Mouse (Mus musculus) myocyte (in vitro differentiated cells): ENCODE results near the gene Wfdc1. TPM values are rescaled to one million over a fixed set of nuclear protein-coding genes. Genes with fewer than 3 reads are reported as not detected.

Experiments
- H3K27me3 ChIP-seq: one replicate; pipeline ENCODE4 v1.6.1; 2011; ENCODE audit not compliant: control insufficient read depth, insufficient read depth, insufficient read length
- H3K36me3 ChIP-seq: one replicate; pipeline ENCODE4 v1.6.1; 2011; ENCODE audit not compliant: control insufficient read depth, insufficient read depth
- H3K4me2 ChIP-seq: one replicate; pipeline ENCODE4 v1.6.1; 2011; ENCODE audit warnings: low read depth, control low read depth
- H3K4me3 ChIP-seq: one replicate; pipeline ENCODE4 v1.5.1; 2011; ENCODE audit warnings: mild to moderate bottlenecking, control low read depth, moderate library complexity
- H3K79me2 ChIP-seq: one replicate; pipeline ENCODE4 v1.6.1; 2011; ENCODE audit not compliant: control insufficient read depth, insufficient read depth
- H3ac ChIP-seq: one replicate; pipeline ENCODE4 v1.6.1; 2011; ENCODE audit not compliant: control insufficient read depth, insufficient read length
- CEBPB ChIP-seq: IDR thresholded peaks from 2 replicates; pipeline ENCODE4 v1.6.1; 2011; ENCODE audit warnings: mild to moderate bottlenecking, moderate library complexity; ENCODE audit not compliant: poor library complexity, insufficient read depth, severe bottlenecking
- E2F4 ChIP-seq: IDR thresholded peaks from one replicate; pipeline ENCODE4 v1.6.1; 2011; ENCODE audit warnings: mild to moderate bottlenecking, control low read depth, moderate library complexity; ENCODE audit not compliant: insufficient read depth
- MAX ChIP-seq: IDR thresholded peaks from one replicate; pipeline ENCODE4 v1.6.1; 2011; ENCODE audit warnings: low read depth, mild to moderate bottlenecking, control low read depth
- MYOD1 ChIP-seq, 3 experiments: IDR thresholded peaks; one replicate each; pipeline ENCODE4 v1.6.1; 2011; ENCODE audit warnings: control low read depth in 2 of 3, low read depth in 2 of 3, mild to moderate bottlenecking in 2 of 3, moderate library complexity in 1 of 3; ENCODE audit not compliant: insufficient read length in 2 of 3, control insufficient read depth in 1 of 3
- MYOG ChIP-seq, 3 experiments: IDR thresholded peaks; one replicate each; pipeline ENCODE4 v1.6.1; 2011; ENCODE audit warnings: control low read depth in 2 of 3, low read depth in 2 of 3, mild to moderate bottlenecking in 2 of 3; ENCODE audit not compliant: insufficient read length in 2 of 3, control insufficient read depth in 1 of 3, insufficient read depth in 1 of 3
- POLR2A ChIP-seq: IDR thresholded peaks from one replicate; pipeline ENCODE4 v1.6.1; 2011; ENCODE audit warnings: low read depth, mild to moderate bottlenecking, control low read depth, moderate library complexity; ENCODE audit not compliant: insufficient read length
- POLR2AphosphoS2 ChIP-seq: IDR thresholded peaks from one replicate; pipeline ENCODE4 v1.6.1; 2011; ENCODE audit warnings: low read depth, control low read depth; ENCODE audit not compliant: insufficient read length
- REST ChIP-seq: IDR thresholded peaks from one replicate; pipeline ENCODE4 v1.6.1; 2011; ENCODE audit warnings: mild to moderate bottlenecking, control low read depth, moderate library complexity; ENCODE audit not compliant: insufficient read depth, insufficient read length
- SRF ChIP-seq: IDR thresholded peaks from one replicate; pipeline ENCODE4 v1.6.1; 2011; ENCODE audit warnings: low read depth; ENCODE audit not compliant: control insufficient read depth, insufficient read length
- TCF12 ChIP-seq: IDR thresholded peaks from one replicate; pipeline ENCODE4 v1.6.1; 2011; ENCODE audit warnings: mild to moderate bottlenecking, control low read depth; ENCODE audit not compliant: poor library complexity, insufficient read depth, severe bottlenecking
- TCF3 ChIP-seq: IDR thresholded peaks from one replicate; pipeline ENCODE4 v1.6.1; 2011; ENCODE audit warnings: low read depth, control low read depth; ENCODE audit not compliant: insufficient read length
- USF1 ChIP-seq: IDR thresholded peaks from one replicate; pipeline ENCODE4 v1.6.1; 2011; ENCODE audit warnings: low read depth, mild to moderate bottlenecking, control low read depth, moderate library complexity
- polyA plus RNA-seq: library from polyadenylated mRNA; unstranded; fragments of >200 nt; fragmentation: generic; extraction: Trizol; gene quantifications from one replicate; pipeline ENCODE4 v1.2.1, GENCODE M21; 2012; ENCODE audit warnings: missing spikeins

Gene Wfdc1
- polyA plus RNA-seq, 1 experiment, result 1.1 TPM

- H3K4me3 ChIP-seq, result no peak overlapping the region
- no peaks in the 10 kb centered on the region for H3K79me2 ChIP-seq
- no peaks in the 10 kb centered on the region for H3K36me3 ChIP-seq
- H3ac ChIP-seq, result no peak overlapping the region
- H3K4me2 ChIP-seq, result no peak overlapping the region
- TF ChIP-seq POLR2AphosphoS2 (no peak), MAX (no peak), REST (no peak), CEBPB (no peak), POLR2A (no peak), E2F4 (no peak), MYOG (IDR thresholded peaks at IDR 0.05; ENCODE audit: control insufficient read depth in 1 of 3, insufficient read depth in 1 of 3, insufficient read length in 2 of 3, low read depth in 2 of 3) (no peak), USF1 (no peak), TCF3 (no peak), TCF12 (no peak), MYOD1 (IDR thresholded peaks at IDR 0.05; ENCODE audit: control insufficient read depth in 1 of 3, insufficient read length in 2 of 3, low read depth in 2 of 3) (no peak), SRF (no peak)
- peaks cover 79% of the 10 kb centered on the region for H3K27me3 ChIP-seq
Measured at GRCm38 (mm10) chr8:119623744-119624143, 42.4 kb upstream of the Wfdc1 start.

GRCm38 (mm10) chr8:119624916-119625315, 41.2 kb upstream of the Wfdc1 start:
- no peak overlapping the region for H3ac ChIP-seq
- no peak overlapping the region for H3K4me3 ChIP-seq
- H3K27me3 ChIP-seq, result peaks cover 89% of the 10 kb centered on the region
- H3K36me3 ChIP-seq, result no peaks in the 10 kb centered on the region
- TF ChIP-seq POLR2AphosphoS2 (no peak), SRF (no peak), USF1 (no peak), E2F4 (no peak), TCF12 (no peak), TCF3 (no peak), MYOG (IDR thresholded peaks at IDR 0.05; ENCODE audit: control insufficient read depth in 1 of 3, insufficient read depth in 1 of 3, insufficient read length in 2 of 3, low read depth in 2 of 3) (no peak), MAX (no peak), POLR2A (no peak), CEBPB (no peak), MYOD1 (IDR thresholded peaks at IDR 0.05; ENCODE audit: control insufficient read depth in 1 of 3, insufficient read length in 2 of 3, low read depth in 2 of 3) (no peak), REST (no peak)
- no peak overlapping the region for H3K4me2 ChIP-seq
- H3K79me2 ChIP-seq, result no peaks in the 10 kb centered on the region

- Histone ChIP-seq H3K4me2 (no peak overlapping the region), H3K4me3 (no peak overlapping the region), H3ac (no peak overlapping the region), H3K79me2 (no peaks in the 10 kb centered on the region), H3K36me3 (no peaks in the 10 kb centered on the region), H3K27me3 (peaks cover 91% of the 10 kb centered on the region)
- TF ChIP-seq USF1 (no peak), E2F4 (no peak), MYOD1 (IDR thresholded peaks at IDR 0.05; ENCODE audit: control insufficient read depth in 1 of 3, insufficient read length in 2 of 3, low read depth in 2 of 3) (no peak), SRF (no peak), MYOG (IDR thresholded peaks at IDR 0.05; ENCODE audit: control insufficient read depth in 1 of 3, insufficient read depth in 1 of 3, insufficient read length in 2 of 3, low read depth in 2 of 3) (no peak), TCF3 (no peak), CEBPB (no peak)
Measured at GRCm38 (mm10) chr8:119625788-119626187, 40.4 kb upstream of the Wfdc1 start.

GRCm38 (mm10) chr8:119627199-119627598, 39.0 kb upstream of the Wfdc1 start:
- no peak overlapping the region for H3ac ChIP-seq
- no peak for TF ChIP-seq REST
- no peak for TF ChIP-seq MAX
- no peaks in the 10 kb centered on the region for H3K79me2 ChIP-seq
- no peaks in the 10 kb centered on the region for H3K36me3 ChIP-seq
- H3K27me3 ChIP-seq, result peaks cover 90% of the 10 kb centered on the region
- H3K4me2 ChIP-seq, result no peak overlapping the region
- H3K4me3 ChIP-seq, result no peak overlapping the region

GRCm38 (mm10) chr8:119627613-119628359, 38.4 kb upstream of the Wfdc1 start:
- Histone ChIP-seq H3ac (no peak overlapping the region), H3K4me2 (no peak overlapping the region)
- TF ChIP-seq E2F4, result no peak
- TF ChIP-seq USF1, result no peak
- TF ChIP-seq TCF3, result no peak
- no peak for TF ChIP-seq MYOG (IDR thresholded peaks at IDR 0.05; ENCODE audit: control insufficient read depth in 1 of 3, insufficient read depth in 1 of 3, insufficient read length in 2 of 3, low read depth in 2 of 3)
- TF ChIP-seq MYOD1 (IDR thresholded peaks at IDR 0.05; ENCODE audit: control insufficient read depth in 1 of 3, insufficient read length in 2 of 3, low read depth in 2 of 3), result no peak
- TF ChIP-seq MAX, result no peak
- TF ChIP-seq SRF, result no peak
- TF ChIP-seq TCF12, result no peak
- TF ChIP-seq POLR2AphosphoS2, result no peak
- no peak for TF ChIP-seq CEBPB
- no peak for TF ChIP-seq REST
- TF ChIP-seq POLR2A, result no peak

More at GRCm38 (mm10) chr8:119627613-119628359, 38.4 kb upstream of the Wfdc1 start:
- Histone ChIP-seq H3K79me2 (no peaks in the 10 kb centered on the region), H3K36me3 (no peaks in the 10 kb centered on the region), H3K4me3 (no peak overlapping the region), H3K27me3 (peaks cover 89% of the 10 kb centered on the region)
